Mouse (Mus musculus) megakaryocyte, adult 5-6 weeks (primary cell): ENCODE results near the gene Crygd. TPM values are rescaled to one million over a fixed set of nuclear protein-coding genes. Genes with fewer than 3 reads are reported as not detected.

ENCODE experiments used
- ATAC-seq: 2 replicates; pipeline ENCODE4 v1.8.0; 2016; ENCODE audit warnings: mild to moderate bottlenecking, inconsistent platforms; ENCODE audit not compliant: poor library complexity, severe bottlenecking
- total RNA-seq, 2 experiments: library from RNA; stranded (forward) in 1 of 2; stranded (reverse) in 1 of 2; fragments of 153-499, 151-499 nt in 1 of 2; fragments of 221-1000, 200-1000 nt in 1 of 2; gene quantifications; 2 replicates each; pipeline versions ENCODE4 v1.2.3 to v1.2.4; 2015 to 2017

Gene Crygd
- total RNA-seq, 2 experiments from 2014 or later, result not detected

DNA sequence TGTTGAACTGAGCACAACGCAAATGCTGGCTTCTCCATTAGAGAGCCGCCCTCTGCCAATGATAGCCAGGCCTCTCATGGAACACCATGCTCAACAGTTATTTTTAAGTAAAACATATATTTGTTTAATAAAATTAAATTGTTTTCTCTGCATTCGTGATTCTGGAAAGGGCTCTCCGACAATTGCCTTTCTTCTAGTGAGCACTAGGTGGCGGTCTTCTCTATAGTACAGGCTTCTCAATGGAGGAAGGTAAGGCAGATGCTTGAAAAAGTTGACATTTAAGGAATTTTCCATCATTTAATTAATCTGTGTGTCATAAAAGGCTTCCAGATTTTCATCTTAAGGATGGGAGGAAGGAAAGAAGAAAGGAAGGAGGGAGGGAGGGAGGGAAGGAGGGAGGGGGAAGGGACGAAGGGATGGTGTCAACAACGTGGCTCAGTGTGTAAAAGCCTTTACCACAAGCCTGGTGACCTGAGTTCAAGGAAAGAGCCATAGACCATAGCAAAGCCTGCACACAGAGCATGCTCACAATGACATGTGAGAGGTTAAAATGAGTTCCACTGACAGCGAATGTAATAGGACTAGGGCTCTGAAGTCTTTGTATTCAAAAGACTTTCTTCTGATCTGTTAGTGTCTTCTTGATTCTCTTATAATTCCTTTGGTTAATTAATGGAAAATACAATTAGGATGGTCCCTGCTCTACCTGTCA is 16.7 kb downstream of the Crygd start:
- peak; percentile 67 for ATAC-seq

GRCm38 (mm10) chr1:65043433-65043832 is 19.8 kb downstream of the Crygd start:
- ATAC-seq, result no peak

- ATAC-seq, result no peak
Observed at GRCm38 (mm10) chr1:65041837-65042236, 21.4 kb downstream of the Crygd start.

GRCm38 (mm10) chr1:65040806-65041205 is 22.4 kb downstream of the Crygd start:
- no peak for ATAC-seq

DNA sequence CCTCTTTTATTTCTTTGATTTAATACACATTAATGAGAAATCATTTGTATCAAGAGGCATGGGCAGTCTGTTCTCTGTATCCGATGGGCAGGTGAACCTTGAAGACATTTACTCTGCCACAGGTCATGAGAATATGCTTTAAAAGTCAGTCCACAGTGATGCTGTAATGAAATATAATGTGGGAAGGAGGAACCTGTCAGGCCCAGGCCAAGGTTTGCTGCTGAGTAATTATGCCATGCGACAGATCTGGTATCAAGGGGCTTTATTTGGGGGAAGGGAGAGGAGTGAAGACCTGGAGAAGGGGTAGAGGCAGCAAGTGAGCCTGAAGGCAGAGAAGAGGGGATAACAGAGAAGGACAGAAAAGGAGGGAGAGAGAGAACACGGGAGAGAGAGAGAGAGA is 23.6 kb downstream of the Crygd start:
- ATAC-seq, result no peak

- no peak for ATAC-seq
Observed at GRCm38 (mm10) chr1:65037542-65037941, 25.7 kb downstream of the Crygd start.

- no peak for ATAC-seq
Observed at GRCm38 (mm10) chr1:65035513-65035912, 27.7 kb downstream of the Crygd start.

- no peak for ATAC-seq
Observed at GRCm38 (mm10) chr1:65032641-65033040, 30.6 kb downstream of the Crygd start, which contains the start of gene Akr1cl. Gene Akr1cl (minus strand): TSS chr1:65032759.

DNA sequence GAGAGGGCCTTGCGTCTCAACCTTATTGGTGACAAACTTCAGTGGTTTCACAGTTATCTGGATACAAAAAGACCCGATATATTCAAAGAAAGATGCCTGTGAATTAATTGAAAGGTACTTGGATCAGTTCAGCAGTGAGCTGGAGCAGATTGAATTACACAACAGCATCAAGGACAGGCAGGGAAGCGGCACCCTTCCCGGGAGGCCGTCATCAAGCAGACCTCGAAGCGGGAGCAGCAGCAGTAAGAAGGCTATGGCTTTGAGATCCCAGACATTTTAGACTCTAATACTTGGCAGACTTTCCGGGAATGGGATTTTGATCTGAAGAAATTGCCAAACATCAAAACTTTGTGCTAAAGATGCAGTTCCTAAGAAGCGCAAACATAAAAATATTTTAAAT is 35.0 kb downstream of the Crygd start:
- ATAC-seq, result no peak

GRCm38 (mm10) chr1:65012726-65013125 is 50.5 kb downstream of the Crygd start:
- no peak for ATAC-seq

Other genes with a start within 250 kb of the Crygd start
- 38.5 and 40.6 TPM in 2 replicates for gene Plekhm3, start 106.6 kb downstream of the Crygd start, total RNA-seq (2015)
- gene Plekhm3, start 106.6 kb downstream of the Crygd start, total RNA-seq (2017), result 26.4 and 39.1 TPM in 2 replicates
- not detected in 2 replicates for gene Akr1cl, start 30.7 kb downstream of the Crygd start, total RNA-seq (2015)
- gene Akr1cl, start 30.7 kb downstream of the Crygd start, total RNA-seq (2017), result not detected in 2 replicates
- gene Cryge, start 12.3 kb downstream of the Crygd start, total RNA-seq (2015), result not detected in 2 replicates
- not detected in 2 replicates for gene Cryge, start 12.3 kb downstream of the Crygd start, total RNA-seq (2017)
- not detected in 2 replicates for gene Crygc, start 10.2 kb upstream of the Crygd start, total RNA-seq (2015)
- not detected in 2 replicates for gene Crygc, start 10.2 kb upstream of the Crygd start, total RNA-seq (2017)
- not detected in 2 replicates for gene Crygb, start 18.8 kb upstream of the Crygd start, total RNA-seq (2015)
- gene Crygb, start 18.8 kb upstream of the Crygd start, total RNA-seq (2017), result not detected in 2 replicates
- not detected in 2 replicates for gene Cryga, start 39.9 kb upstream of the Crygd start, total RNA-seq (2015)
- not detected in 2 replicates for gene Cryga, start 39.9 kb upstream of the Crygd start, total RNA-seq (2017)
- gene Gm28845, start 56.1 kb upstream of the Crygd start, total RNA-seq (2015), result not detected in 2 replicates
- gene Gm28845, start 56.1 kb upstream of the Crygd start, total RNA-seq (2017), result not detected in 2 replicates
- 0.39 and 1.1 TPM in 2 replicates for gene D630023F18Rik, start 59.8 kb upstream of the Crygd start, total RNA-seq (2015)
- gene D630023F18Rik, start 59.8 kb upstream of the Crygd start, total RNA-seq (2017), result 0.73 and 1.5 TPM in 2 replicates
- 196 and 202 TPM in 2 replicates for gene Idh1, start 123.0 kb upstream of the Crygd start, total RNA-seq (2015)
- gene Idh1, start 123.0 kb upstream of the Crygd start, total RNA-seq (2017), result 354 and 378 TPM in 2 replicates
- gene Pikfyve, start 123.2 kb upstream of the Crygd start, total RNA-seq (2015), result 30.0 and 31.5 TPM in 2 replicates
- gene Pikfyve, start 123.2 kb upstream of the Crygd start, total RNA-seq (2017), result 40.2 and 46.2 TPM in 2 replicates
- gene Pth2r, start 218.6 kb upstream of the Crygd start, total RNA-seq (2015), result not detected in 2 replicates
- not detected in 2 replicates for gene Pth2r, start 218.6 kb upstream of the Crygd start, total RNA-seq (2017)